Mouse (Mus musculus): ENCODE results near the gene Tmem203. TPM values are rescaled to one million over a fixed set of nuclear protein-coding genes. Genes with fewer than 3 reads are reported as not detected.

The Tmem203 gene
- polyA plus RNA-seq (2014; fragmentation: Nextera tagmentation; extraction: Ambion mirVana) = 13.6 and 15.8 TPM in 2 replicates

DNA sequence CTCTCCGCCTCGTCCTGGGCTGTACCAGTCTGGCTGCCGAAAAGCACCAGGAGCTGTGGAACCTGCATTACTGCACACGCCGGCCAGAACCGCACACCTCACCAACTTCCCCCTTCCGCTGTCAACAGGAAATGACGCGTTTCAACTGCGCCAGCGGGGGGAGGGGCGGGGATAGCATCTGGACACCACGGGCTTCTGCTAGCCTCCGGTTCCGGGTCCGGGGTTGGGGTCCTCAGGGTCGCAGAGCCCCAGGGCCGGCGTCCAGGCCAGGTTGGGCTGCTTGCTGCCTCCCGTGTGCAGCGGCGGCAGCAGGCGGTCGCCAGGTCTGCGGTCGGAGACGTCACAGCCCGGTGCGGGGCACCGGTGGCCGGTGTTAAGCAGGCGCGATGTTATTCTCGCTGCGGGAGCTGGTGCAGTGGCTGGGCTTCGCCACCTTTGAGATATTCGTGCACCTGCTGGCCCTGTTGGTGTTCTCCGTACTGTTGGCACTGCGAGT lies at the start of gene Tmem203:
Gene Tmem203 (plus strand): TSS at position 156 of the 496 bp plus-strand sequence.
- under 1% methylated on average over 39 of the region's 39 CpGs for WGBS
- Histone ChIP-seq H3K27me3 (ENCODE audit: control insufficient read depth, insufficient read depth, low read length) (no peaks in the 10 kb centered on the region), H3K27ac (ENCODE audit: low read depth, low read length) (peak within 1 kb of the TSS; percentile 37), H3K4me1 (replicated peaks; ENCODE audit: control insufficient read depth, insufficient read depth, low read length) (peaks cover 11% of the 10 kb centered on the region), H3K36me3 (ENCODE audit: control insufficient read depth, insufficient read depth, low read length) (no peaks in the 10 kb centered on the region), H3K9ac (ENCODE audit: low read length) (peak within 1 kb of the TSS; percentile 83), H3K4me3 (ENCODE audit: low read depth, low read length) (peak within 1 kb of the TSS; percentile 97), H3K9me3 (ENCODE audit: control insufficient read depth, low read length) (no peaks in the 10 kb centered on the region), H3K4me2 (ENCODE audit: low read depth, low read length, severe bottlenecking) (peak within 1 kb of the TSS; percentile 95)
- ATAC-seq (replicated peaks; ENCODE audit: low FRiP score) (peak; percentile 94), DNase-seq (ENCODE audit: low spot score) (peak; percentile 97)

DNA sequence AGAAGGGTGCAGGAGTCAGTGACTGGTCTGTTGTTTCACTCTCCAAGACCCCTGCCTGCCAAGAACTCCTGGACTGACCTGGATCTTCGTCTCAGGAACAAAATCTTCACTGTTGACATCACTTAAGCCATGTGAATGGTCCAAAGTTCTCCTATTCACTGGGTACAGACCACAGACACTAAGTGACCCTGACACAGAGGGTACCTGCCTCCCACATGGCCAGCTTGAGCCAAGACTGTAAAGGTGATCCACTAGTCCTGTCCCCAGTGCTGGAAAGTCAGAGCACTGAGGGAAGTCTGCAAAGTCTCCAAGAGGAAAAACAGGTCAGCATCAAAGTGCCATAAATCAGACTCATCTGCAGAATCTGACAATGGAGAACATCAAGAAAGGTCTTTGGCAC lies 47.6 kb upstream of the Tmem203 start:
- no peak overlapping the region for H3K4me3 ChIP-seq (ENCODE audit: low read depth, low read length)
- no peaks in the 10 kb centered on the region for H3K9me3 ChIP-seq (ENCODE audit: control insufficient read depth, low read length)
- H3K27me3 ChIP-seq (ENCODE audit: control insufficient read depth, insufficient read depth, low read length) = no peaks in the 10 kb centered on the region
- H3K36me3 ChIP-seq (ENCODE audit: control insufficient read depth, insufficient read depth, low read length) = peaks cover 11% of the 10 kb centered on the region; the same call in 1 of the 2 replicates
- H3K9ac ChIP-seq (ENCODE audit: low read length) = no peak overlapping the region
- no peak overlapping the region for H3K4me2 ChIP-seq (ENCODE audit: low read depth, low read length, severe bottlenecking)
- ATAC-seq (replicated peaks; ENCODE audit: low FRiP score) (no peak), DNase-seq (ENCODE audit: low spot score) (no peak)
- H3K27ac ChIP-seq (ENCODE audit: low read depth, low read length) = no peak overlapping the region
- H3K4me1 ChIP-seq (replicated peaks; ENCODE audit: control insufficient read depth, insufficient read depth, low read length) = peaks cover 6% of the 10 kb centered on the region; the same call in 1 of the 2 replicates
- WGBS = 85% methylated on average over 1 of the region's 1 CpGs

DNA sequence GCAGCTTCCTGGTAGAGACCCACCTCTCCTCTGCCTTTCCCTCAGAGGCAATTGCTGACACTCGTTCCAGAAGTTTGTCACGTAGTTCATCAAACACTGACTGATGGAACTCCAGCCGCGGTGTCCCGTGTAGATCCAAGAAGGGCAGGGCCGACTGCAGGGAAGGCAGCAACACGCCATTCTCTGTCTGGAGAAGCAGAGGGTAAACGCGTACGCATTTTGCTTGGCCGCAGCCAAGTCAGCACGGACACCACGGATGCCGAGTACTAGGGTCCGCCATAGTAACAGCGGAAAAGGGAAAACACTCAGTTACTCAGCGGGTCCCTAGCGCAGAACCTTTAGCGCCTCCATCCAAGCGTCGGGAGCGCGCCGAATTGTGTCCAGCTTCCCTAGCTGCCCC lies 44.6 kb upstream of the Tmem203 start:
- no peaks in the 10 kb centered on the region for H3K9me3 ChIP-seq (ENCODE audit: control insufficient read depth, low read length)
- DNase-seq (ENCODE audit: low spot score) (no peak), ATAC-seq (replicated peaks; ENCODE audit: low FRiP score) (peak; percentile 2; the same call in 1 of the 2 replicates)
- H3K4me1 ChIP-seq (replicated peaks; ENCODE audit: control insufficient read depth, insufficient read depth, low read length) = peaks cover 6% of the 10 kb centered on the region; the same call in 1 of the 2 replicates
- no peaks in the 10 kb centered on the region for H3K27me3 ChIP-seq (ENCODE audit: control insufficient read depth, insufficient read depth, low read length)
- WGBS = 1% methylated on average over 24 of the region's 24 CpGs
- H3K9ac ChIP-seq (ENCODE audit: low read length) = peak overlapping the region; percentile 89
- H3K4me2 ChIP-seq (ENCODE audit: low read depth, low read length, severe bottlenecking) = peak overlapping the region; percentile 75
- peak overlapping the region; percentile 57 for H3K27ac ChIP-seq (ENCODE audit: low read depth, low read length)
- H3K4me3 ChIP-seq (ENCODE audit: low read depth, low read length) = peak overlapping the region; percentile 78
- peaks cover 5% of the 10 kb centered on the region; the same call in 1 of the 2 replicates for H3K36me3 ChIP-seq (ENCODE audit: control insufficient read depth, insufficient read depth, low read length)

DNA sequence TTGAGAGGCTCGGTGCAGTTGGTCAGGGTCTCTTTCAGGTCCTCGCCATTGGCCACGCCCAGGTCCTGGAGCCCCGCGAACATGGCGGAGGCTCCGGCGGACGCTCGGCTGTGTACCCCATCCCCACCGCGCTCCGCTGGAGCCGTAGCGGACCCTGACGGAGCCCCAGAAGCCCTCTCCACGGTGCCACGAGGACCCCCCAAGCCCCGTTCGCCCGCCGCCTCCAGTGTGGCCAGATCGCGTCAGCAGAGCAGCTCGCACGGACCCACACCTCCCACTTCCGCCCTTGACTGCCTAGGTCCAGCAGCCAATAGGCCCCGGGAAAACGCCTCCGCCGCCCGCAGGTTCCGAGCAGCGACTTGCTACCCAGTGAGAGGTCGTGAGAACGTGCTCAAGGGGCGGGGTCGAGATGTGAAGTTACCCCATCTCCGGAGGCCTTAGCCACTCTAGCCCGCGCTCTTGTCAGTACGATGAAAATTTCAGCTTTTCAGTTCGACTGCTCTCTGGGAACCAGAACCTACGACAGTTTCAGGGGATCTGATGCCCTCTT lies 44.0 kb upstream of the Tmem203 start, which contains the start of gene Nelfb:
Gene Nelfb (minus strand): TSS at position 369 of the 550 bp plus-strand sequence.
- Histone ChIP-seq H3K27ac (ENCODE audit: low read depth, low read length) (peak within 1 kb of the TSS; percentile 57), H3K27me3 (ENCODE audit: control insufficient read depth, insufficient read depth, low read length) (no peaks in the 10 kb centered on the region), H3K4me1 (replicated peaks; ENCODE audit: control insufficient read depth, insufficient read depth, low read length) (peaks cover 6% of the 10 kb centered on the region; the same call in 1 of the 2 replicates), H3K4me2 (ENCODE audit: low read depth, low read length, severe bottlenecking) (peak within 1 kb of the TSS; percentile 75), H3K9ac (ENCODE audit: low read length) (peak within 1 kb of the TSS; percentile 89), H3K9me3 (ENCODE audit: control insufficient read depth, low read length) (no peaks in the 10 kb centered on the region), H3K36me3 (ENCODE audit: control insufficient read depth, insufficient read depth, low read length) (no peaks in the 10 kb centered on the region), H3K4me3 (ENCODE audit: low read depth, low read length) (peak within 1 kb of the TSS; percentile 78)
- under 1% methylated on average over 43 of the region's 44 CpGs for WGBS
- DNase-seq (ENCODE audit: low spot score) (peak; percentile 95), ATAC-seq (replicated peaks; ENCODE audit: low FRiP score) (peak; percentile 95)

DNA sequence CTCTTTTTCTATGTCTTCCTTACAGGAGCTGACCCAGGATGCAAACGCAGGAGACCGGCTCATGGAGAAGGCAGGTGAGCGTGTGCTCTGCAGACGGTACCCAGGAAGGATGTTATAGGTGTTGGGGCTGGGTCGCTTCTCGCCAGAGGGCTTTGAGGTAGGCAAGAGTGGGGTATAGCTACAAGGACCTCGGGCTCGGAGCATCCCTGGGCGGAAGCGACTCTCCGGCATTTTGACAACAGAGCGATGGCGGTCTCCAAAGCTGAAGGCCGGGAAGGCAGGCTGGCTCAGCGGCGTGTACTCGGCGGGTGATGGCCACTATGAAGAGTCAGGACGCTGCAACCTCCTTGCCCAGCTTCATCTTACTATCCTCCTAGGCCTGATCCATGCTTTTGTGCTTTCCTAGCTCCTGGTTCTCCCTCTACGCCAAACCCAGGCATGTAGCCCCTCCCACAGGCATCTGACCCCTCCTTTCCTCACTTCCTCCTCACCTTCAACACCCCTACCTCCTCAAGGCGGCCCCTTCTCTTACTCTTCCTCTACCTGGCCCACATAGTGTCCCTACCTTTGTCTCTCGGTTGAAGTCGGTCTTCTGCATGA lies 41.9 kb upstream of the Tmem203 start:
- Histone ChIP-seq H3K4me1 (replicated peaks; ENCODE audit: control insufficient read depth, insufficient read depth, low read length) (peaks cover 6% of the 10 kb centered on the region; the same call in 1 of the 2 replicates), H3K36me3 (ENCODE audit: control insufficient read depth, insufficient read depth, low read length) (no peaks in the 10 kb centered on the region), H3K27ac (ENCODE audit: low read depth, low read length) (no peak overlapping the region), H3K4me2 (ENCODE audit: low read depth, low read length, severe bottlenecking) (no peak overlapping the region), H3K4me3 (ENCODE audit: low read depth, low read length) (no peak overlapping the region), H3K9me3 (ENCODE audit: control insufficient read depth, low read length) (no peaks in the 10 kb centered on the region), H3K9ac (ENCODE audit: low read length) (no peak overlapping the region), H3K27me3 (ENCODE audit: control insufficient read depth, insufficient read depth, low read length) (no peaks in the 10 kb centered on the region)
- no peak for DNase-seq (ENCODE audit: low spot score)
- WGBS = 69% methylated on average over 23 of the region's 23 CpGs
- no peak for ATAC-seq (replicated peaks; ENCODE audit: low FRiP score)

DNA sequence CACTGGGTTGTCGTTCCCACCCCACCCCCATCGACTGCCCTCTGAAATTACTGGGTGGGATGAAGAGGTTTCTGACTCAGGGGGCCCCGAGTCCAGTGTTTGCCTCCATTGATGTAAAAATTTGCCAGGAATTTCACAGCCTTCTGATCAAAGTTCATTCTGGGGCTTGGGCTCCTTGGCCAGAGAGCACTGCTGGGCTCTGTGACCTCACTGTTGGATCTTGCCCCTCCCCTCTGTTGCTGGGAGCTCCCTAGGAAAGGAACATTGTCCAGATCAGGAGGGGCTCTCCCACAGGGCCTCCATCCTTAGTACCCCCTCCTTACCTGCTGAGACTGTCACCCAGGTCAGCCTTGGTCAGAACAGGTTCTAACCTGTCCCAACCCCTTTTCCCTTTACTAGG lies 40.8 kb upstream of the Tmem203 start, which contains the start of gene Stpg3:
Gene Stpg3 (minus strand): TSS at position 194 of the 400 bp plus-strand sequence.
- Histone ChIP-seq H3K9me3 (ENCODE audit: control insufficient read depth, low read length) (no peaks in the 10 kb centered on the region), H3K36me3 (ENCODE audit: control insufficient read depth, insufficient read depth, low read length) (no peaks in the 10 kb centered on the region), H3K4me2 (ENCODE audit: low read depth, low read length, severe bottlenecking) (no peak within 1 kb of the TSS), H3K4me3 (ENCODE audit: low read depth, low read length) (no peak within 1 kb of the TSS), H3K9ac (ENCODE audit: low read length) (no peak within 1 kb of the TSS), H3K4me1 (replicated peaks; ENCODE audit: control insufficient read depth, insufficient read depth, low read length) (peaks cover 6% of the 10 kb centered on the region; the same call in 1 of the 2 replicates), H3K27me3 (ENCODE audit: control insufficient read depth, insufficient read depth, low read length) (no peaks in the 10 kb centered on the region), H3K27ac (ENCODE audit: low read depth, low read length) (no peak within 1 kb of the TSS)
- 78% methylated on average over 3 of the region's 3 CpGs for WGBS
- ATAC-seq (replicated peaks; ENCODE audit: low FRiP score) = no peak
- DNase-seq (ENCODE audit: low spot score) = no peak

DNA sequence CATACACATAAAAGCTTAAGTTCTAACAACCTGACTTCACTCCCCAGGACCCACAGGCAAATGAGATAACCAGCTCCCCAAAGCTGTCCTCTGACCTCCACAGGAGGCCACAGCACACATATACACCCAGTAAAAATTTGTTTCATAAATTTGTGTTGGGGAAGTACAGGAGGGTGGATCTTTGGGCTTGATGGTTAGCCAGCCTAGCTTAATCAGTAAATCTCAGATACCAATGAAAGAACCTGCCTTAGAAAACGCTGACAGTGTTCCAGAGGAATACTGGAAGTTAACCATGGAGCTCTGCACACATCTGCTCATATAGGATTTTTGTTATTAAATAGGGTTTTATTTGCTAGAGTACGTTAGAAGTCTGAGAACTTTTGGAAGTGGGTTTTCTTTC lies 37.6 kb upstream of the Tmem203 start:
- no peak overlapping the region for H3K4me3 ChIP-seq (ENCODE audit: low read depth, low read length)
- H3K4me1 ChIP-seq (replicated peaks; ENCODE audit: control insufficient read depth, insufficient read depth, low read length) = no peaks in the 10 kb centered on the region
- no peaks in the 10 kb centered on the region for H3K27me3 ChIP-seq (ENCODE audit: control insufficient read depth, insufficient read depth, low read length)
- WGBS = 65% methylated on average over 2 of the region's 2 CpGs
- H3K4me2 ChIP-seq (ENCODE audit: low read depth, low read length, severe bottlenecking) = no peak overlapping the region
- H3K36me3 ChIP-seq (ENCODE audit: control insufficient read depth, insufficient read depth, low read length) = no peaks in the 10 kb centered on the region
- H3K9ac ChIP-seq (ENCODE audit: low read length) = no peak overlapping the region
- no peak for DNase-seq (ENCODE audit: low spot score)
- H3K27ac ChIP-seq (ENCODE audit: low read depth, low read length) = no peak overlapping the region
- ATAC-seq (replicated peaks; ENCODE audit: low FRiP score) = no peak
- no peaks in the 10 kb centered on the region for H3K9me3 ChIP-seq (ENCODE audit: control insufficient read depth, low read length)

DNA sequence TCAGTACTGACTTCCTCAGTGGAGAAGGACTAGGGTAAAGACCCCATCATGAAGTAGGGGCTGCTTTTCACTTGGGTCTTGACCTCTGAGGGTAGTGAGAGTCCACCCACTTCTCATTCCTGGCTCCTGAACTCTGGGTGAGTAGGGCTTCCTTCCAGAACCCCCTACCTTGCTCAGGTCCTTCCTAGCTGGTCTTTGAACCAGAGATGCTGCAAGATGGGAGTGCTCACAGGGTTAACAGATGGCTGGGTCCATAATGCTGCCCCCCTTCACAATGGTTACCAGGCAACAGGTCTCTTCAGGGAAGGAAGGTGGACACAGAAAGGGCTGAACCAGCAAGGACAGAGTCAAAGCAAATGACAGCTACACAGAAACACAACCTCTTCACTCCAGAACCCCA lies 36.8 kb upstream of the Tmem203 start, which contains the start of gene Fam166a:
Gene Fam166a (plus strand): TSS at position 301 of the 400 bp plus-strand sequence.
- Histone ChIP-seq H3K27ac (ENCODE audit: low read depth, low read length) (no peak within 1 kb of the TSS), H3K36me3 (ENCODE audit: control insufficient read depth, insufficient read depth, low read length) (no peaks in the 10 kb centered on the region), H3K9me3 (ENCODE audit: control insufficient read depth, low read length) (no peaks in the 10 kb centered on the region), H3K27me3 (ENCODE audit: control insufficient read depth, insufficient read depth, low read length) (no peaks in the 10 kb centered on the region), H3K9ac (ENCODE audit: low read length) (no peak within 1 kb of the TSS), H3K4me3 (ENCODE audit: low read depth, low read length) (no peak within 1 kb of the TSS), H3K4me1 (replicated peaks; ENCODE audit: control insufficient read depth, insufficient read depth, low read length) (peaks cover 2% of the 10 kb centered on the region; the same call in 1 of the 2 replicates), H3K4me2 (ENCODE audit: low read depth, low read length, severe bottlenecking) (no peak within 1 kb of the TSS)
- ATAC-seq (replicated peaks; ENCODE audit: low FRiP score) (no peak), DNase-seq (ENCODE audit: low spot score) (no peak)
